Mouse (Mus musculus): ENCODE results near the gene Camsap3.

DNA sequence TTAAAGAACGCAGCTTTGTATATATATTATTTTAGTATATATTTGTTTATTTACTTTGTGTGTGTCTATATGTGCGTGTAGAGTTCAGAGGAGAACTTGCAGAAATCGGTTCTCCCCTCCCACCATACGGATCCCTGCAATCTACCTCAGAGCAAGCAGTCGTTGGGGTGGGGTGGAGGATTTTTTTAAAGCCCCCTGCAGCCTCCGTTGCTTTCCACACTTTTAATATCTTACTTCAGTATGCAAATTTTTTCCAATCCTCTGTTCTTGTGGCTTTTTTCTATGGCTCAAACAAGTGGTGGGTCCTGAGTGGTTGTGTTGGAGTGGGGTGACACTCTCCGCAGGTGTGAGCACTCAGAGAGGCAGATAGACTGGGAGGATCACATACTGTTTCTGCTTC is 18.7 kb upstream of the Camsap3 start:
- TF ChIP-seq CTCF (IDR thresholded peaks at IDR 0.05; ENCODE audit: control insufficient read depth, insufficient read depth, insufficient replicate concordance, low read depth, low read length) (no peak), POLR2A (IDR thresholded peaks at IDR 0.05; ENCODE audit: control insufficient read depth, low read depth, low read length) (no peak)
